Mouse (Mus musculus) neural tube, embryonic 13.5 days (tissue): ENCODE results near the gene Hdac7. TPM values are rescaled to one million over a fixed set of nuclear protein-coding genes. Genes with fewer than 3 reads are reported as not detected.

ENCODE experiments used
- ATAC-seq: fragments of 200-750 bp; cut with Nextera tagmentation; 2 replicates; pipeline ENCODE4 v1.8.0; 2017; ENCODE audit warnings: low read depth, mild to moderate bottlenecking, moderate TSS enrichment, moderate library complexity
- H3K27ac ChIP-seq: fragments of 300-500 bp; sonication (generic); replicated peaks from 2 replicates; pipeline ENCODE4 v1.5.1; 2015; ENCODE audit warnings: moderate library complexity, mild to moderate bottlenecking, inconsistent platforms
- H3K27me3 ChIP-seq: fragments of 300-500 bp; sonication (generic); 2 replicates; pipeline ENCODE4 v1.6.1; 2015; ENCODE audit warnings: mild to moderate bottlenecking, inconsistent platforms
- H3K36me3 ChIP-seq: fragments of 300-500 bp; sonication (generic); 2 replicates; pipeline ENCODE4 v1.6.1; 2015; ENCODE audit warnings: mild to moderate bottlenecking, inconsistent platforms
- H3K4me1 ChIP-seq: fragments of 300-500 bp; sonication (generic); replicated peaks from 2 replicates; pipeline ENCODE4 v1.6.1; 2015; ENCODE audit warnings: inconsistent platforms
- H3K4me2 ChIP-seq: fragments of 300-500 bp; sonication (generic); 2 replicates; pipeline ENCODE4 v1.6.1; 2015; ENCODE audit warnings: inconsistent platforms, mild to moderate bottlenecking, moderate library complexity
- H3K4me3 ChIP-seq: fragments of 300-500 bp; sonication (generic); 2 replicates; pipeline ENCODE4 v1.5.1; 2015; ENCODE audit warnings: mild to moderate bottlenecking, inconsistent platforms
- H3K9ac ChIP-seq: fragments of 300-500 bp; sonication (generic); 2 replicates; pipeline ENCODE4 v1.6.1; 2015; ENCODE audit warnings: moderate library complexity, mild to moderate bottlenecking, inconsistent platforms
- H3K9me3 ChIP-seq: fragments of 300-500 bp; sonication (generic); 2 replicates; pipeline ENCODE4 v1.6.1; 2016; ENCODE audit warnings: inconsistent platforms
- WGBS: fragments of 180-500 bp; shearing (Covaris S2); methylation state at CpG from one replicate; pipeline ENCODE4 v1.1.7; 2015; 5-methylcytosine and 5-hydroxymethylcytosine counted together
- polyA plus RNA-seq: library from polyadenylated mRNA; unstranded; fragments of >200 nt; fragmentation: Nextera tagmentation; extraction: Ambion mirVana; gene quantifications from 2 replicates; pipeline ENCODE4 v1.2.1, GENCODE M21; 2015

Hdac7 gene
- polyA plus RNA-seq, 1 experiment from 2014 or later: 24.9 TPM

DNA sequence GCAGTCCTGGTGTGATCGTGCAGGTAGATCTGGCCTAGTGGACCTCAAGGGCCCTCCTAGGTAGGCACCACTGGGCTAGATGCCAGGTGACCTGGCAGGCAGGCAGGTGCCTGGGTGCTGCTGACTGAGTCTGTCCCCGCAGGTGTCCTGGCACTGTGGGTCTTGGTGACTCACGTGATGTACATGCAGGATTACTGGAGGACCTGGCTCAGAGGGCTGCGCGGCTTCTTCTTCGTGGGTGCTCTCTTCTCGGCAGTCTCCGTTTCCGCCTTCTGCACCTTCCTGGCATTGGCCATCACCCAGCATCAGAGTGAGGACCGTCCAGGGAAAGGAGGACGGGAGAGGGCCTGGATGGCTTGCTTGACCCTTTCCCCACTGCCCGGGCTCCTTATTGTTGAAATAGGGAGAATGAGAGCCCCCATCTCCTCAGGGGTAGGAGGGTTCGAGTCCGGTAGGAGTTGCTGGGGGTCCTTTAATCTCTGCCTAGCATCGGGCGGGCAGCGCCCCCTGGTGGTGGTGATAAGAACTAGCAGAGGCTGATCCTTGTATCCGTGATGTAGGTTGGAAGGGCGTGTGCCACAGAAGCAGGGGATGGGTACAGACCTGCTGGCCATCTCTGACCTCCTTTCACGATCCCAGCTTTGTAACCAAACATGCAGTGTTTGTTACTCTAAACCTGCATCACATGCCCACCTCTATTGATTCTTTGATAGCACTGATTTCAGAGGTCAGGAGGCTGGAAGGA lies 54.4 kb downstream of the Hdac7 start:
- no peaks in the 10 kb centered on the region for H3K9me3 ChIP-seq
- H3K4me3 ChIP-seq: no peak overlapping the region
- no peak overlapping the region for H3K9ac ChIP-seq
- peaks cover 44% of the 10 kb centered on the region for H3K36me3 ChIP-seq
- no peak overlapping the region for H3K4me2 ChIP-seq
- H3K27me3 ChIP-seq: no peaks in the 10 kb centered on the region
- H3K27ac ChIP-seq: no peak overlapping the region
- WGBS: 58% methylated on average over 20 of the region's 20 CpGs
- ATAC-seq: no peak
- H3K4me1 ChIP-seq: peaks cover 28% of the 10 kb centered on the region

GRCm38 (mm10) chr15:97788821-97789220 lies 55.5 kb downstream of the Hdac7 start:
- ATAC-seq: no peak
- Histone ChIP-seq H3K9ac (no peak overlapping the region), H3K9me3 (no peaks in the 10 kb centered on the region), H3K27me3 (no peaks in the 10 kb centered on the region), H3K4me3 (no peak overlapping the region), H3K27ac (peak overlapping the region; percentile 61; the same call in 1 of the 2 replicates), H3K36me3 (peaks cover 33% of the 10 kb centered on the region), H3K4me2 (no peak overlapping the region), H3K4me1 (peaks cover 32% of the 10 kb centered on the region)
- WGBS: 45% methylated on average over 6 of the region's 6 CpGs

DNA sequence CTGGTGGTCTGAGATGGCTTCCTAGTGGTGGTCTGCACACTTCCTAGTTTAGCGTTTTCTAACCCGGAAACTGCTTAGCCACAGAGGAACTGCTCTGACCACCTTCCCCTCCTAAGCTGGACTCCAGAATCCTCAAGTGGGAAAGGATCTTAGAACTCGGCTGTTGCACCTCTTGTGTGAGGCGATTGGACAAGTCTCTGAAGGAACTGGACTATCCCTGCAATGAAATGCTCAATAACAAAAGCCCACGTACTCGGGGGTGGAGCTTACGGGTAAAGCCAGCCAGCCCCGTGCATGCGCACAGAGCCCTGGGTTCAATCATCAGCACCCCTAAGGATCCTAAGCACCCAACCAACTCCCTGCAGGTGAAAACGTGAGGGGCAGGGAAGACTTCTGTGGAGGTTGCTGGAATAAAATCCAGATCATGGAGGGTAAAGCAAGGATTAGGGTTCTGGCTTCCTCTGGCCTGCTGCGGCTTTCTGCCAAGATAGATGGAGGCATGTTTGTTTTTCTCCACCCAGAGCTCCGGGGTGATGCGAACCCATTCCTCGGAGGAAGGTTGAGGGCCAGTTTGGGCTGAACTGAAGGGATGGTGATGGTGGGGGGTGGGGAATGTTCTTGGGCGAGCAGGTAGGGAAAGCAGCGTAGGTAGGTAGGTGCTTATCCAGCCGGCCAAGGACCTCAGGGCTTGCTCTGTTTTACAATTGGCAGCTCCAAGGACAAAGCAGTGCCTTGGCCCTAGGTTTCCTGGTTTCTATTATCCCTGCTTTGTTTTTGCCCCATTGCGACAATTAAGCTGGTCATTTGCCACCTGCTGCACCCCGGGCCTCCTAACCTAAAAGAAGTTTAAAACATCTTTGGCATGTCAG lies 56.3 kb downstream of the Hdac7 start:
- 67% methylated on average over 19 of the region's 19 CpGs for WGBS
- Histone ChIP-seq H3K4me3 (no peak overlapping the region), H3K4me2 (no peak overlapping the region), H3K9ac (no peak overlapping the region), H3K4me1 (peaks cover 32% of the 10 kb centered on the region), H3K27me3 (peaks cover 3% of the 10 kb centered on the region), H3K36me3 (peaks cover 25% of the 10 kb centered on the region), H3K9me3 (no peaks in the 10 kb centered on the region), H3K27ac (peak overlapping the region; percentile 61; the same call in 1 of the 2 replicates)
- no peak for ATAC-seq

DNA sequence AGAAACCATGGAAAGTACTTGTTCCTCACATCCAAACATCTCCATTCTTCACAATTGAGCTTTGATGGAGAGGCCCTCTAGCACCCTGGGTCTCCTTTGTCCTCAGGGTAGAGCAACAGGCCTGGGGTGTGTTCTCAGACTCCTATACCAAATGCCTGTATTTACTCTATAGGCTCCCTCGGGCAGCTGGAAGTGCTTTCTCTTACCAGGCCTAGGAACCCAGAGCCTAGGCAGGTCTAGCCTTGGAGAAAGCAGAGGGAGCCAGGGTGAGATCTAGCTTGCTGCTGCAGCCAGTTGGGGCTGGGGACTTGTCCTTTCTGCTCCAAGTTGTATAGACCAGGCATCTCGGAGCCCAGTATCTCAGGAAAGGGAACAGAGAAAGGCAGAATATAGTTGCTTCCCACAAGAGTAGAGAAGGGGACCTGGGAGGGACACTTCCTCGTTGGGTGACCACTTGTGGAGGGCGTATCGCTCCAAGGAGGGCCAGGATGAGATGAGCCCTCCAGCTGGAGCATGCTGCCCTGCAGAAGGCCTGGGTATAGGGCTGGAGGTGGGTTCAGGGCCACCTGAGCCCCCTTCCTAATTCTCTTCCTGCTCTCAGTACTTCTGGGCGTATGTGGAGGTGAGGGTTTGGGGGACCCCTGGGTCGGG lies 57.0 kb downstream of the Hdac7 start:
- H3K36me3 ChIP-seq: peaks cover 18% of the 10 kb centered on the region
- H3K4me1 ChIP-seq: peaks cover 39% of the 10 kb centered on the region
- no peak overlapping the region for H3K4me2 ChIP-seq
- ATAC-seq: no peak
- H3K27ac ChIP-seq: no peak overlapping the region
- WGBS: 79% methylated on average over 7 of the region's 7 CpGs
- no peak overlapping the region for H3K9ac ChIP-seq
- no peaks in the 10 kb centered on the region for H3K9me3 ChIP-seq
- H3K27me3 ChIP-seq: peaks cover 11% of the 10 kb centered on the region
- no peak overlapping the region for H3K4me3 ChIP-seq

DNA sequence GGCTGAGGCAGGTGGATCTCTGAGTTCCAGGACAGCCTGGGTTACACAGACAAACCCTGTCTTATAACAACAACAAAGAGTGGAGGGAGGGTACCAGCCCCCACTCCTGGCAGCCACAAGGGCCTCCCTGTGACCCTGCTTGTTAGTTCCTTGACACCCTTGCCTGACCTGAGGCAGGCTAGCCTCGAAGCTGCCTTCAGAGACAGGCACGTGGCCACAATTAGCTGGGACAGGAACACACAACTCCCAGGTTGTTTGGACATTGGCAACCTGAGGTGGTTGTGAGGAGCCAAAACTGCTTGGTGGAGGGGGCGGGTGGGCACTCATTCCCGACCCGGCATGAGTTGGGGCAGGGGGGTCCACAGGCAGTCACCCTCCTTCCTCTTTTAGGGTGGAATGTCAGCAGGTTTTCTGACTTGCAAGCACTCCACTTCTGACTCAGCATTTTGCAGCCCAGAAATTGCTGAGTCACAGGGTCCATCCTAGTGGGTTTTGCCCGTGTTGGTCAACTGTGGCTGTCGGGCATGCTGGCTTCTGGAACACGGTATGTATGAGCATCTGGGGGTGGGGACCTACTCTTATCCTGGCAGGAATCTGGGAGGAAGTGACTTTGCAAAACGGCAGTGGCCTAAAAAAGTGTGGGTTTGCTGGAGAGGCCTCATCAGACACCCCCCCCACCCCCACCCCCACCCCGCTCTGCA lies 57.7 kb downstream of the Hdac7 start:
- H3K4me2 ChIP-seq: no peak overlapping the region
- no peak overlapping the region for H3K9ac ChIP-seq
- peaks cover 18% of the 10 kb centered on the region for H3K27me3 ChIP-seq
- no peak overlapping the region for H3K27ac ChIP-seq
- no peak overlapping the region for H3K4me3 ChIP-seq
- H3K9me3 ChIP-seq: no peaks in the 10 kb centered on the region
- WGBS: 80% methylated on average over 10 of the region's 10 CpGs
- peaks cover 46% of the 10 kb centered on the region for H3K4me1 ChIP-seq
- peaks cover 11% of the 10 kb centered on the region for H3K36me3 ChIP-seq
- ATAC-seq: no peak

DNA sequence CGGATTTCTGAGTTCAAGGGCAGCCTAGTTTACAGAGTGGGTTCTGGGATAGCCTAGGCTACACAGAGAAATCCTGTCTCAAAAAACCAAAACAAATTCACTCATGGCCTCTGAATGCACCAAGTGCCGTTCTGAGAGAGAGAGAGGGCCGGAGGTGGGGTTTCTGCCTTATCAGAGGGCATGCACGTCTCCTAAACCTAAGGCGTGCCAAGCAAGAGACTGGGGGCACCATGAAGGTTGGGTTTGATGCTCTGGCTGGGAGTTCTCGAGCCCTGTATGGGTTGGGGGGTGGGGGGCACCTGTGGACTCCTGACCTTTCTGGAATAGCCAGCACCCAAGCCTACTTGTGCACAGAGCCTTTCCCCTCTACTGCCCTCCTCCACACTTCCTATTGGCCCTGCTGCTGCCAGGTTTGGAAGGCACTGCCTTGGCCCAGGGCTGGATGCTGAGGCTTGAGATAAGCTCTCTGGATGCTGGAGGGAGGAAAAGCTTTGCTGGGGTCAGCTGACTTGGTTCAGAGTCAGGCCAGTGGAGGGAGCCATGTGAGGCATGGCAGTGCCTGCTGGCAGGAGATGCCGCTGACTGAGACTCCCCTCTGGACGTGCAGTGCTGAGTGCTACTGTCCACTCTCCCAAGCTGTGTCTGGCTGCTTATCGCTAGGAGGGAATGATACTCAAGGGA lies 58.4 kb downstream of the Hdac7 start:
- H3K4me1 ChIP-seq: peaks cover 49% of the 10 kb centered on the region
- 80% methylated on average over 9 of the region's 9 CpGs for WGBS
- ATAC-seq: no peak
- H3K36me3 ChIP-seq: peaks cover 4% of the 10 kb centered on the region
- H3K9ac ChIP-seq: no peak overlapping the region
- peaks cover 21% of the 10 kb centered on the region for H3K27me3 ChIP-seq
- H3K27ac ChIP-seq: no peak overlapping the region
- no peak overlapping the region for H3K4me2 ChIP-seq
- no peaks in the 10 kb centered on the region for H3K9me3 ChIP-seq
- H3K4me3 ChIP-seq: no peak overlapping the region

DNA sequence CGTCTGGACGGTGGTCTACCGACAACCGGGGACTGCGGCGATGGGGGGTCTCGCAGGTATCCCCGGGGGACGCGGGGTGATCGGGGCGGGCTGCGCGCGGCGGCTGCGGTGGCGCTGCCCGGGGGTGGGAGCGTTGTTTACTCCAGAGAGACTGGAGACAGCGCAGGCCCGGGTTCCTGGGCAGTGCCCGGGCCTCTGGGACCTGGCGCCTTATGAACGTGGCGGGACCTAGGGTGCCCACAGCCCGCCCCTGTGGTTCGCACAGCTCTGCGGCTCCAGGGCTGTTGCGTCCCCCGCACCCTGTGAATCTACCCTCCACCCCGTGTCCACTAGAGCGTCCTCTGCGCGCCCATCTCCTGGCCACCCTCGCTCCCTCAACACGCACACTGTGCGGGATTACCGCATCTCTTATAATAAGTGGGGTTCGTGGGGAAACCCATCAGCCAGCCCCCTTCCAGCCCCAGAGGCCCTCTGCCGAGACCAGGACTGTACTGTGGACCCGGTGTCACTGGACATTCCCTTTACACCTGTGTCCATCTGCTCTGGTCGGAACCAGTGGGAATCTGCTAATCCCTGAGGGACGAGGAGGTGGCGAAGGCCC lies 59.6 kb downstream of the Hdac7 start:
- 5% methylated on average over 44 of the region's 45 CpGs for WGBS
- peaks cover 49% of the 10 kb centered on the region for H3K4me1 ChIP-seq

DNA sequence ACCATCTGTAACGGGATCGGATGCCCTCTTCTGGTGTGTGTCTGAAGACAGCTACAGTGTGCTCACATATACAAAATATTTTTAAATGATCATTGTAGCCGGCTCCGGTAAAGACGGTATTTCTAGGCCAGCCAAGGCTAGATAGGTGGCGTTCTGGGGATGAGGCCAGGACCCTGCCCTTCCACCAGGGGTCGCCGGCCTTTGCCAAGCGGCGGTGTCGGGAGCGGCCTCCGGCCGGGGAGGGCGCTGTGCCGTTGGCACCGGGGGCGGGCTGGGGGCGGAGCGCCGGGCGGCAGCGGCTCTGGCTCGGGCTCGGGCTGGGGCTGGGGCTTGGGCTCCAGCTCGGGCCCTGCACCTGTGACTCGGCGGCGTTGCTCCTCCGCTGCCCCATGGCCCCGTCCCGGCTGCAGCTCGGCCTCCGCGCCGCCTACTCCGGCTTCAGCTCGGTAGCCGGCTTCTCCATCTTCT lies 60.2 kb downstream of the Hdac7 start:
- Histone ChIP-seq H3K27me3 (peaks cover 21% of the 10 kb centered on the region), H3K9ac (peak overlapping the region; percentile 94), H3K4me2 (peak overlapping the region; percentile 80), H3K9me3 (no peaks in the 10 kb centered on the region), H3K36me3 (no peaks in the 10 kb centered on the region), H3K27ac (peak overlapping the region; percentile 49), H3K4me1 (peaks cover 49% of the 10 kb centered on the region), H3K4me3 (peak overlapping the region; percentile 78)
- ATAC-seq: peak; percentile 80
- WGBS: 3% methylated on average over 39 of the region's 39 CpGs

More for the DNA sequence above, 59.6 kb downstream of the Hdac7 start:
- H3K36me3 ChIP-seq: no peaks in the 10 kb centered on the region
- peak; percentile 72 for ATAC-seq
- peak overlapping the region; percentile 80 for H3K4me2 ChIP-seq
- H3K27me3 ChIP-seq: peaks cover 21% of the 10 kb centered on the region
- H3K9me3 ChIP-seq: no peaks in the 10 kb centered on the region
- H3K9ac ChIP-seq: peak overlapping the region; percentile 94
- peak overlapping the region; percentile 49 for H3K27ac ChIP-seq
- peak overlapping the region; percentile 78 for H3K4me3 ChIP-seq

- peak overlapping the region; percentile 29 for H3K4me2 ChIP-seq
- ATAC-seq: no peak
- H3K27ac ChIP-seq: no peak overlapping the region
- no peak overlapping the region for H3K4me3 ChIP-seq
- WGBS: 10% methylated on average over 9 of the region's 9 CpGs
- H3K36me3 ChIP-seq: no peaks in the 10 kb centered on the region
- H3K4me1 ChIP-seq: peaks cover 35% of the 10 kb centered on the region
- H3K9ac ChIP-seq: no peak overlapping the region
- no peaks in the 10 kb centered on the region for H3K9me3 ChIP-seq
- H3K27me3 ChIP-seq: peaks cover 21% of the 10 kb centered on the region
Measured at GRCm38 (mm10) chr15:97782749-97783105, 61.6 kb downstream of the Hdac7 start.

DNA sequence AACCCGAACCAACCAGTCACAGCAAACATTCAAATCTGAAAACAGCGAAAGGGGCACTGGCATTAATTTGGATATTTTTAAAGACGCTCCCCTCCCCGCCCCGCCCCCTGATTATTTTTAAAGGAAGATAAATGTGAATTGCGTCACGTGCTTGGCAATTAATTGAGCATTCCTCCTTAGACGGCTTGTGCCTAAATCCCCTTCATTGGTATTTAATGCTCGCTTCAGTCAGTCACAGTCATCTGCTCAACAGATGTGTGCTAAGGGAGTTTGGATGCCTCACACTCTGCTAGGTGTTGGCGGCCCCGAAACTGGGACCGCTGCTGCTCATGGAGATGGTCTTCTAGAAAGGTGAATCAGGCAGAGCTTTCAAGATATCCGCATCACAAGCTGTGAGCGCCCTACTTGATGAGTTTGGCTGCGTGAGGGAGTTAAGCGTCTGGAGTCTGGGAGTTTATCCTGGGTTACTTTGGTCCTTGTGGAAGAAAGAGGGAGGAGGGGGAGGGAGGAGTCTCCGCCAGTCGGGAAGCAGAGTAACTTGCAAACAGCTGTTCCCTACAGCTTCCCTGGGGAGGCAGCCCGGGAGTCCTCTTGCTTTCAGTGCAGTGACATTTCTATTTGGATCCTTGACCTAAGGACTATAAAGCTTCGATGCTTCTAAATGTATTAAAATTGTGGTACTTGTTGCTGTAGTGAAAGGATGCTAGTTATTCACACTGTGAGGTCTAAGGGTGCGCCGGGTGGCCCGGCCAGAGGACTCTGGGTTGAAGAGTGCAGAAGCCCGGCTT lies 62.1 kb downstream of the Hdac7 start:
- H3K36me3 ChIP-seq: no peaks in the 10 kb centered on the region
- H3K9me3 ChIP-seq: no peaks in the 10 kb centered on the region
- peak overlapping the region; percentile 29 for H3K4me2 ChIP-seq
- no peak for ATAC-seq
- H3K27me3 ChIP-seq: peaks cover 21% of the 10 kb centered on the region
- H3K9ac ChIP-seq: no peak overlapping the region
- H3K27ac ChIP-seq: no peak overlapping the region
- 8% methylated on average over 24 of the region's 24 CpGs for WGBS
- no peak overlapping the region for H3K4me3 ChIP-seq
- peaks cover 34% of the 10 kb centered on the region for H3K4me1 ChIP-seq
